Mouse (Mus musculus) cerebellum, adult 2 months (tissue): ENCODE measurements around the gene Pacsin1.

Experiments
- CTCF ChIP-seq: fragments of 200-500 bp; IDR thresholded peaks from 2 replicates; pipeline ENCODE4 v1.5.1; 2011; ENCODE audit warnings: low read depth, mild to moderate bottlenecking, control low read depth, low read length, moderate library complexity, borderline replicate concordance; ENCODE audit not compliant: insufficient read depth
- POLR2A ChIP-seq: fragments of 200-500 bp; IDR thresholded peaks from 2 replicates; pipeline ENCODE4 v1.6.1; 2011; ENCODE audit warnings: low read length, control low read depth, borderline replicate concordance; ENCODE audit not compliant: insufficient read depth

DNA sequence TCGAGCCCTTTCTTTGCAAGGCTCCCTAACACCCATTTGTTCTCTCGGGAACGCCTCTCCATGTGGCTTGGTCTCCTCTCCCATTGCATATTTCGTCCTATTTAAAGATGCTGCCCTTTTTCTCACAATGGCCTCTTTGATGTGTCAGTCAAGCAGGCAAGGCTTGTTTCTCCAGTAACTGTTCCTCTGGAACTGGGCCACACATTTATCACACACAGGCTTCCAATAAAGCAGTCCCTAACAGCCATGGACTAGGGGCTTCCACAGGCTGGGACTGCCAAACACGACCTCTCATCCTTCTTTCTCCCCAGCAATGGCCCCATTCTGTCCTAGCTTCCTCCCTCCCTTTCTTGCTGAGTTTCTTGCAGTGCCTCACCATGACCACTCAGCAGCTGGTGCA lies 28.6 kb upstream of the Pacsin1 start:
- TF ChIP-seq CTCF (no peak), POLR2A (no peak)
